Mouse (Mus musculus) thymus, postnatal 25 days (tissue): ENCODE data around the gene Smco4.

Experiments used
- DNase-seq: peaks from one replicate; pipeline ENCODE4 v3.0.0; 2022

Smco4 gene

GRCm38 (mm10) chr9:15507431-15507875, 14.2 kb downstream of the Smco4 start:
- no peak for DNase-seq

- DNase-seq = no peak
Observed at GRCm38 (mm10) chr9:15509363-15509762, 16.1 kb downstream of the Smco4 start.

- no peak for DNase-seq
Observed at GRCm38 (mm10) chr9:15510557-15511310, 17.5 kb downstream of the Smco4 start.

- DNase-seq = no peak
Observed at GRCm38 (mm10) chr9:15512918-15513317, 19.7 kb downstream of the Smco4 start.

GRCm38 (mm10) chr9:15516007-15516406, 22.8 kb downstream of the Smco4 start:
- no peak for DNase-seq

- DNase-seq = no peak
Observed at GRCm38 (mm10) chr9:15517979-15518378, 24.7 kb downstream of the Smco4 start.

- DNase-seq = no peak
Observed at GRCm38 (mm10) chr9:15522348-15522747, 29.1 kb downstream of the Smco4 start.

- no peak for DNase-seq
Observed at GRCm38 (mm10) chr9:15522887-15523286, 29.7 kb downstream of the Smco4 start.

- DNase-seq = no peak
Observed at GRCm38 (mm10) chr9:15523646-15524045, 30.4 kb downstream of the Smco4 start.

- no peak for DNase-seq
Observed at GRCm38 (mm10) chr9:15525246-15525645, 32.0 kb downstream of the Smco4 start.

GRCm38 (mm10) chr9:15526539-15526938, 33.3 kb downstream of the Smco4 start:
- DNase-seq = no peak

GRCm38 (mm10) chr9:15527846-15528245, 34.6 kb downstream of the Smco4 start:
- no peak for DNase-seq

- DNase-seq = no peak
Observed at GRCm38 (mm10) chr9:15528368-15528767, 35.1 kb downstream of the Smco4 start.

- DNase-seq = no peak
Observed at GRCm38 (mm10) chr9:15529275-15529964, 36.2 kb downstream of the Smco4 start.

GRCm38 (mm10) chr9:15529965-15530320, 36.7 kb downstream of the Smco4 start:
- DNase-seq = peak; percentile 54

- DNase-seq = no peak
Observed at GRCm38 (mm10) chr9:15531204-15531603, 38.0 kb downstream of the Smco4 start.

- DNase-seq = peak; percentile 35
Observed at GRCm38 (mm10) chr9:15533336-15534070, 40.3 kb downstream of the Smco4 start.

GRCm38 (mm10) chr9:15534110-15534509, 40.9 kb downstream of the Smco4 start:
- DNase-seq = no peak

- DNase-seq = no peak
Observed at GRCm38 (mm10) chr9:15535418-15535817, 42.2 kb downstream of the Smco4 start.

GRCm38 (mm10) chr9:15536861-15537426, 43.7 kb downstream of the Smco4 start:
- no peak for DNase-seq

- no peak for DNase-seq
Observed at GRCm38 (mm10) chr9:15537455-15538048, 44.3 kb downstream of the Smco4 start.

- no peak for DNase-seq
Observed at GRCm38 (mm10) chr9:15538979-15539533, 45.8 kb downstream of the Smco4 start.
